Mouse (Mus musculus): ENCODE measurements at regions not wholly inside any gene's neighbourhood (a gene's known extent, or its start where the extent isn't known, plus 50 kb on each side); places are given as distances from the start of the nearest gene placed in this dataset.

DNA sequence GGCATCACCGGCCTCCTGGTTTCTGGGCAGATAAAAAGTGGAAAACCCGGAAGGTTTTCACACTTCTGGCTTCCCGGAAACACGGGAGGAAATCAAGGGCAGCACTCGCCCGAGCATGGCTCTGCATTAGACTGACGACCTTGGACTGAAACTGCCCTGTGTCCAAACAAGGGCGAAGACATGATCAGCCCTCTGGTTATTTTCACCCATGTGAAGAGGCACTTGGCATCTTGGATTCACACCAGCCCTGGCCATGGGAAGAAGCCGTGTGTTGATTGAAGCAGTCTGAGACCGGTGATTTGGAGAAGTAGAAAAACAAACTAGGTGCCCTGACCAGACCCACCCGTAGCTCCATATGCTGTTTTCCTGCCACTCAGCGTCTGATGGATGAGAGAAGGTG is 1146.7 kb downstream of the Poteg start:
- no peak for DNase-seq (ENCODE audit: low spot score)
- Histone ChIP-seq H3K9ac (ENCODE audit: low read depth, low read length) (no peak overlapping the region), H3K4me1 (replicated peaks; ENCODE audit: control insufficient read depth, insufficient read depth, low read length) (no peaks in the 10 kb centered on the region), H3K4me2 (replicated peaks; ENCODE audit: low read depth, low read length) (no peak overlapping the region), H3K9me3 (ENCODE audit: control insufficient read depth, low read length) (no peaks in the 10 kb centered on the region), H3K36me3 (ENCODE audit: control insufficient read depth, insufficient read depth, low read length) (no peaks in the 10 kb centered on the region), H3K27ac (ENCODE audit: low read depth, low read length) (no peak overlapping the region), H3K4me3 (ENCODE audit: low read depth, low read length) (no peak overlapping the region), H3K27me3 (ENCODE audit: control insufficient read depth, insufficient read depth, low read length) (no peaks in the 10 kb centered on the region)
- 64% methylated on average over 12 of the region's 12 CpGs for WGBS
- no peak for ATAC-seq (ENCODE audit: low FRiP score)

DNA sequence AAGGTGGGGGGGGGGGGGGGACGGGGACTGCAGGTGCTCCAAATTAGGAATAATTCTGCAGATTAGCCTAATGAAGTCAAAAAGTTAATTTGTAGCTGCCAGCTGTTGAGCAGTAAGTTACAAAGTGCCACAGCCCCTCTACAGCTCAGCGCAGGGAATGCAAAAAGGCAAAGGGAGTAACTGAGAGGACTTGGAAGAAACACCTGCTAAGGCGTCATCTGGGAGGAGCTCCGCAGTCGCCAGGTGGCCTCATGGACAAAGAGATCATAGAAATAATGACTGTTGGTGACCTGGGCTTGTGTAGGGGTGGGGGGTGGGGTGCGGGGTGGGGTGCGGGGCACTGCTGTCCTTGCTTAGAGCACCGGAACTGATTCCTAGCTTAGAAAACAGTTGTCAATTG is 1147.1 kb downstream of the Poteg start:
- H3K9me3 ChIP-seq (ENCODE audit: control insufficient read depth, low read length) = no peaks in the 10 kb centered on the region
- no peaks in the 10 kb centered on the region for H3K36me3 ChIP-seq (ENCODE audit: control insufficient read depth, insufficient read depth, low read length)
- no peak overlapping the region for H3K27ac ChIP-seq (ENCODE audit: low read depth, low read length)
- H3K27me3 ChIP-seq (ENCODE audit: control insufficient read depth, insufficient read depth, low read length) = no peaks in the 10 kb centered on the region
- H3K9ac ChIP-seq (ENCODE audit: low read depth, low read length) = no peak overlapping the region
- WGBS = 39% methylated on average over 8 of the region's 8 CpGs
- DNase-seq (ENCODE audit: low spot score) (no peak), ATAC-seq (ENCODE audit: low FRiP score) (no peak)
- no peaks in the 10 kb centered on the region for H3K4me1 ChIP-seq (replicated peaks; ENCODE audit: control insufficient read depth, insufficient read depth, low read length)
- H3K4me2 ChIP-seq (replicated peaks; ENCODE audit: low read depth, low read length) = no peak overlapping the region
- H3K4me3 ChIP-seq (ENCODE audit: low read depth, low read length) = no peak overlapping the region

DNA sequence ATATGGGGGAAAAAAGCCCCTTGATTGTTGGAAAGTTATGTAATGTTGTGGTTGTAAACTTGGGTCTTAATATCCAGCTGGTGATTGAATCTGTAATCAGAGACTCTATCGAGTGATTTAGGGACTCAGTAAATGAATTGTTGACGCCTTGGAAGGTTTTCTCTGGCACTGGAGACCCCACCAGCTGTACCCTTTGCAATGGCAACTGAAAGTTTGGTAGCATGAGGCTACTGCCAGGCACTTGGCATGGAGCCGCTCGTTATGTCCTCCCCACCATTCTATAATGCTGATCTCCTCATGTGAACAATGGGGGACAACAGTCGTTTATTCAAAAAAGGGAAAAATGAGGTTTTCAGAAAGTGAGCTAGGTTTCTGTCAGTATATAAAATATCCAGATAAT is 1148.4 kb downstream of the Poteg start:
- WGBS = 87% methylated on average over 5 of the region's 5 CpGs

More for the DNA sequence above, 1148.4 kb downstream of the Poteg start:
- no peak overlapping the region for H3K9ac ChIP-seq (ENCODE audit: low read depth, low read length)
- H3K27me3 ChIP-seq (ENCODE audit: control insufficient read depth, insufficient read depth, low read length) = no peaks in the 10 kb centered on the region
- ATAC-seq (ENCODE audit: low FRiP score) (no peak), DNase-seq (ENCODE audit: low spot score) (no peak)
- no peaks in the 10 kb centered on the region for H3K36me3 ChIP-seq (ENCODE audit: control insufficient read depth, insufficient read depth, low read length)
- H3K4me2 ChIP-seq (replicated peaks; ENCODE audit: low read depth, low read length) = no peak overlapping the region
- H3K4me1 ChIP-seq (replicated peaks; ENCODE audit: control insufficient read depth, insufficient read depth, low read length) = no peaks in the 10 kb centered on the region
- H3K27ac ChIP-seq (ENCODE audit: low read depth, low read length) = no peak overlapping the region
- H3K9me3 ChIP-seq (ENCODE audit: control insufficient read depth, low read length) = no peaks in the 10 kb centered on the region
- H3K4me3 ChIP-seq (ENCODE audit: low read depth, low read length) = no peak overlapping the region
